Mouse (Mus musculus) megakaryocyte, embryonic 14.5 days (primary cell): ENCODE measurements around the gene Hoxb13. TPM values are rescaled to one million over a fixed set of nuclear protein-coding genes. Genes with fewer than 3 reads are reported as not detected.

Experiments used
- H3K27me3 ChIP-seq: replicated peaks from 2 replicates; pipeline ENCODE3; 2012; ENCODE audit warnings: inconsistent platforms
- H3K36me3 ChIP-seq: replicated peaks from 2 replicates; pipeline ENCODE3; 2012; ENCODE audit warnings: low read length, inconsistent platforms, mixed read lengths
- H3K4me1 ChIP-seq: 2 replicates; pipeline ENCODE4 v1.6.1; 2012; ENCODE audit warnings: inconsistent platforms
- H3K4me3 ChIP-seq: replicated peaks from 2 replicates; pipeline ENCODE3; 2012; ENCODE audit warnings: moderate library complexity, mild to moderate bottlenecking, inconsistent platforms
- H3K9me3 ChIP-seq: 2 replicates; pipeline ENCODE4 v1.6.1; 2012; ENCODE audit warnings: inconsistent platforms
- FLI1 ChIP-seq: IDR thresholded peaks from 2 replicates; pipeline ENCODE4 v1.6.1; 2012; ENCODE audit warnings: low read length, inconsistent platforms, mixed read lengths
- GATA1 ChIP-seq: IDR thresholded peaks from 3 replicates; pipeline ENCODE4 v1.6.1; 2012; ENCODE audit warnings: mixed read lengths, low read length, inconsistent platforms, borderline replicate concordance
- polyA plus RNA-seq: library from polyadenylated mRNA; stranded (reverse); fragments of >175 nt; gene quantifications from 2 replicates; pipeline ENCODE4 v1.2.3, GENCODE M21; 2012; ENCODE audit warnings: low replicate concordance; ENCODE audit not compliant: insufficient read depth

The Hoxb13 gene
- polyA plus RNA-seq, 1 experiment, result not detected

GRCm38 (mm10) chr11:96202401-96203081 is 8.4 kb downstream of the Hoxb13 start:
- Histone ChIP-seq H3K4me1 (peaks cover 32% of the 10 kb centered on the region), H3K27me3 (peaks cover 95% of the 10 kb centered on the region), H3K4me3 (peak overlapping the region; percentile 86), H3K9me3 (no peaks in the 10 kb centered on the region), H3K36me3 (no peaks in the 10 kb centered on the region)
- TF ChIP-seq GATA1 (no peak), FLI1 (no peak)

- H3K4me3 ChIP-seq, result peak overlapping the region; percentile 86
- H3K4me1 ChIP-seq, result peaks cover 32% of the 10 kb centered on the region
- no peaks in the 10 kb centered on the region for H3K36me3 ChIP-seq
- TF ChIP-seq GATA1 (no peak), FLI1 (no peak)
- no peaks in the 10 kb centered on the region for H3K9me3 ChIP-seq
- peaks cover 95% of the 10 kb centered on the region for H3K27me3 ChIP-seq
These were observed 9.2 kb downstream of the Hoxb13 start for GRCm38 (mm10) chr11:96203182-96203788.

- Histone ChIP-seq H3K27me3 (peaks cover 95% of the 10 kb centered on the region), H3K36me3 (no peaks in the 10 kb centered on the region), H3K4me3 (no peak overlapping the region), H3K9me3 (no peaks in the 10 kb centered on the region), H3K4me1 (peaks cover 32% of the 10 kb centered on the region)
- TF ChIP-seq GATA1, result no peak
- no peak for TF ChIP-seq FLI1
These were observed 9.7 kb downstream of the Hoxb13 start for GRCm38 (mm10) chr11:96203789-96204186.

- Histone ChIP-seq H3K4me1 (peaks cover 32% of the 10 kb centered on the region), H3K9me3 (no peaks in the 10 kb centered on the region), H3K36me3 (no peaks in the 10 kb centered on the region), H3K27me3 (peaks cover 96% of the 10 kb centered on the region), H3K4me3 (no peak overlapping the region)
- TF ChIP-seq FLI1 (no peak), GATA1 (no peak)
These were observed 10.2 kb downstream of the Hoxb13 start for GRCm38 (mm10) chr11:96204351-96204750.

- Histone ChIP-seq H3K4me1 (peaks cover 23% of the 10 kb centered on the region), H3K27me3 (peaks cover 89% of the 10 kb centered on the region), H3K9me3 (no peaks in the 10 kb centered on the region), H3K36me3 (no peaks in the 10 kb centered on the region), H3K4me3 (peak overlapping the region; percentile 69)
- no peak for TF ChIP-seq FLI1
- TF ChIP-seq GATA1, result no peak
These were observed 11.5 kb downstream of the Hoxb13 start for GRCm38 (mm10) chr11:96205426-96206131.

GRCm38 (mm10) chr11:96223813-96224212 is 29.7 kb downstream of the Hoxb13 start:
- no peak for TF ChIP-seq FLI1
- no peak for TF ChIP-seq GATA1
- H3K27me3 ChIP-seq, result peaks cover 39% of the 10 kb centered on the region

GRCm38 (mm10) chr11:96227676-96228075 is 33.6 kb downstream of the Hoxb13 start:
- no peak overlapping the region for H3K4me3 ChIP-seq
- H3K36me3 ChIP-seq, result no peaks in the 10 kb centered on the region
- H3K27me3 ChIP-seq, result peaks cover 42% of the 10 kb centered on the region
- TF ChIP-seq FLI1, result no peak
- TF ChIP-seq GATA1, result no peak
- H3K4me1 ChIP-seq, result no peaks in the 10 kb centered on the region
- peaks cover 11% of the 10 kb centered on the region for H3K9me3 ChIP-seq

More at GRCm38 (mm10) chr11:96223813-96224212, 29.7 kb downstream of the Hoxb13 start:
- Histone ChIP-seq H3K36me3 (no peaks in the 10 kb centered on the region), H3K4me3 (no peak overlapping the region), H3K9me3 (peaks cover 18% of the 10 kb centered on the region), H3K4me1 (no peaks in the 10 kb centered on the region)

GRCm38 (mm10) chr11:96234906-96235305 is 40.8 kb downstream of the Hoxb13 start:
- no peaks in the 10 kb centered on the region for H3K9me3 ChIP-seq
- TF ChIP-seq GATA1, result no peak
- TF ChIP-seq FLI1, result no peak
- no peaks in the 10 kb centered on the region for H3K4me1 ChIP-seq
- H3K36me3 ChIP-seq, result no peaks in the 10 kb centered on the region
- H3K4me3 ChIP-seq, result no peak overlapping the region
- peaks cover 66% of the 10 kb centered on the region for H3K27me3 ChIP-seq

GRCm38 (mm10) chr11:96240211-96240610 is 46.1 kb downstream of the Hoxb13 start:
- Histone ChIP-seq H3K9me3 (no peaks in the 10 kb centered on the region), H3K27me3 (peaks cover 50% of the 10 kb centered on the region), H3K4me1 (no peaks in the 10 kb centered on the region), H3K4me3 (no peak overlapping the region), H3K36me3 (no peaks in the 10 kb centered on the region)
- TF ChIP-seq GATA1, result no peak
- no peak for TF ChIP-seq FLI1

Other genes with a start within 250 kb of the Hoxb13 start
- 0.06 TPM in 1 of 2 replicates, not detected in the other for gene Igf2bp1, start 188.4 kb upstream of the Hoxb13 start, polyA plus RNA-seq
- gene Gip, start 169.8 kb upstream of the Hoxb13 start, polyA plus RNA-seq, result not detected in 2 replicates
- gene Snf8, start 159.4 kb upstream of the Hoxb13 start, polyA plus RNA-seq, result 21.3 and 146 TPM in 2 replicates
- 12.1 and 13.8 TPM in 2 replicates for gene Ube2z, start 128.9 kb upstream of the Hoxb13 start, polyA plus RNA-seq
- gene Atp5g1, start 118.6 kb upstream of the Hoxb13 start, polyA plus RNA-seq, result 305 and 325 TPM in 2 replicates
- gene Calcoco2, start 82.4 kb upstream of the Hoxb13 start, polyA plus RNA-seq, result not detected in 2 replicates
- gene Ttll6, start 60.5 kb upstream of the Hoxb13 start, polyA plus RNA-seq, result not detected in 2 replicates
- gene Hoxb9, start 77.1 kb downstream of the Hoxb13 start, polyA plus RNA-seq, result 0.09 TPM in 1 of 2 replicates, not detected in the other
- gene Hoxb8, start 87.6 kb downstream of the Hoxb13 start, polyA plus RNA-seq, result not detected in 2 replicates
- gene Hoxb7, start 92.3 kb downstream of the Hoxb13 start, polyA plus RNA-seq, result not detected in 2 replicates
- gene Hoxb6, start 98.2 kb downstream of the Hoxb13 start, polyA plus RNA-seq, result not detected in 2 replicates
- not detected in 2 replicates for gene Hoxb5, start 109.0 kb downstream of the Hoxb13 start, polyA plus RNA-seq
- 1.5 and 4.5 TPM in 2 replicates for gene Hoxb4, start 124.0 kb downstream of the Hoxb13 start, polyA plus RNA-seq
- gene Hoxb3, start 129.0 kb downstream of the Hoxb13 start, polyA plus RNA-seq, result 0.21 and 1.2 TPM in 2 replicates
- not detected in 2 replicates for gene Hoxb2, start 156.2 kb downstream of the Hoxb13 start, polyA plus RNA-seq
- 0.12 TPM in 1 of 2 replicates, not detected in the other for gene Hoxb1, start 171.4 kb downstream of the Hoxb13 start, polyA plus RNA-seq